Mouse (Mus musculus) midbrain, postnatal 0 days (tissue): Measurements from ENCODE around the gene Tnfrsf14. TPM values are rescaled to one million over a fixed set of nuclear protein-coding genes. Genes with fewer than 3 reads are reported as not detected.

ENCODE experiments used
- ATAC-seq: fragments of 200-750 bp; cut with Nextera tagmentation; 2 replicates; pipeline ENCODE4 v1.8.0; 2017; ENCODE audit warnings: moderate number of reproducible peaks, mild to moderate bottlenecking, moderate TSS enrichment, moderate library complexity; ENCODE audit not compliant: low FRiP score
- DNase-seq: peaks from one replicate; pipeline ENCODE4 v3.0.0-alpha.2; 2015; ENCODE audit warnings: low spot score
- H3K27ac ChIP-seq: fragments of 300-500 bp; sonication (generic); 2 replicates; pipeline ENCODE4 v1.5.1; 2014; ENCODE audit warnings: low read depth, mild to moderate bottlenecking, low read length, mixed read lengths
- H3K27me3 ChIP-seq: fragments of 300-500 bp; sonication (generic); 2 replicates; pipeline ENCODE4 v1.6.1; 2014; ENCODE audit warnings: low read length, control low read depth, mixed read lengths; ENCODE audit not compliant: insufficient read depth
- H3K36me3 ChIP-seq: fragments of 300-500 bp; sonication (generic); 2 replicates; pipeline ENCODE4 v1.6.1; 2014; ENCODE audit warnings: low read length, control low read depth, mixed read lengths; ENCODE audit not compliant: insufficient read depth
- H3K4me1 ChIP-seq: fragments of 300-500 bp; sonication (generic); 2 replicates; pipeline ENCODE4 v1.6.1; 2014; ENCODE audit warnings: mild to moderate bottlenecking, control low read depth, antibody characterized with exemption, low read length, mixed read lengths; ENCODE audit not compliant: insufficient read depth
- H3K4me2 ChIP-seq: fragments of 300-500 bp; sonication (generic); 2 replicates; pipeline ENCODE4 v1.6.1; 2014; ENCODE audit warnings: low read depth, mild to moderate bottlenecking, low read length, mixed read lengths; ENCODE audit not compliant: poor library complexity, severe bottlenecking
- H3K4me3 ChIP-seq: fragments of 300-500 bp; sonication (generic); 2 replicates; pipeline ENCODE4 v1.5.1; 2014; ENCODE audit warnings: low read depth, mild to moderate bottlenecking, low read length, moderate library complexity
- H3K9ac ChIP-seq: fragments of 300-500 bp; sonication (generic); replicated peaks from 2 replicates; pipeline ENCODE4 v1.6.1; 2014; ENCODE audit warnings: mild to moderate bottlenecking, low read length, moderate library complexity, mixed read lengths; ENCODE audit not compliant: poor library complexity, severe bottlenecking
- H3K9me3 ChIP-seq: fragments of 300-500 bp; sonication (generic); 2 replicates; pipeline ENCODE4 v1.6.1; 2016; ENCODE audit warnings: low read length, control low read depth
- CTCF ChIP-seq: IDR thresholded peaks from 2 replicates; pipeline ENCODE4 v1.5.1; 2016; ENCODE audit warnings: antibody characterized with exemption, mild to moderate bottlenecking
- WGBS: fragments of 180-500 bp; shearing (Covaris S2); extraction: QIAGEN DNeasy Blood & Tissue Kit; methylation state at CpG from one replicate; pipeline ENCODE4 v1.1.7; 2014; 5-methylcytosine and 5-hydroxymethylcytosine counted together
- polyA plus RNA-seq: library from polyadenylated mRNA; unstranded; fragments of >200 nt; fragmentation: Nextera tagmentation; extraction: Ambion mirVana; gene quantifications from 2 replicates; pipeline ENCODE4 v1.2.1, GENCODE M21; 2015
- total RNA-seq: library from RNA; depleted of rRNA; stranded (reverse); fragments of >200 nt; gene quantifications from 2 replicates; pipeline ENCODE4 v1.2.3, GENCODE M21; 2014

Gene Tnfrsf14
- total and polyA plus RNA-seq, 2 experiments from 2014 or later, result 1.1 TPM; not detected in 1

- under 1% methylated on average over 44 of the region's 66 CpGs for WGBS
- H3K27ac ChIP-seq, result peak within 1 kb of the TSS; percentile 95
- peaks cover 29% of the 10 kb centered on the region; the same call in 1 of the 2 replicates for H3K4me1 ChIP-seq
- peak within 1 kb of the TSS; percentile 76 for H3K4me3 ChIP-seq
- ATAC-seq, result peak; percentile 89
- peak; percentile 94 for DNase-seq
- H3K4me2 ChIP-seq, result peak within 1 kb of the TSS; percentile 92
- TF ChIP-seq CTCF, result no peak
- H3K9me3 ChIP-seq, result no peaks in the 10 kb centered on the region
- H3K27me3 ChIP-seq, result no peaks in the 10 kb centered on the region
- 0 out of 2 replicates have a peak, but pooled peaks cover under 1% of the 10 kb centered on the region for H3K36me3 ChIP-seq
- peak within 1 kb of the TSS; percentile 86 for H3K9ac ChIP-seq
Measured at GRCm38 (mm10) chr4:154963901-154964580, 35.7 kb upstream of the Tnfrsf14 start, which contains the start of gene Pank4. Pank4 (plus strand) TSS chr4:154964123.

- H3K9ac ChIP-seq, result peak overlapping the region; percentile 86
- DNase-seq (peak; percentile 22), ATAC-seq (no peak)
- H3K4me2 ChIP-seq, result peak overlapping the region; percentile 92
- no peak for TF ChIP-seq CTCF
- WGBS, result 7% methylated on average over 11 of the region's 11 CpGs
- H3K9me3 ChIP-seq, result no peaks in the 10 kb centered on the region
- H3K4me1 ChIP-seq, result peaks cover 32% of the 10 kb centered on the region; the same call in 1 of the 2 replicates
- no peaks in the 10 kb centered on the region for H3K36me3 ChIP-seq
- H3K4me3 ChIP-seq, result peak overlapping the region; percentile 76
- no peaks in the 10 kb centered on the region for H3K27me3 ChIP-seq
- peak overlapping the region; percentile 95 for H3K27ac ChIP-seq
Measured at GRCm38 (mm10) chr4:154963190-154963836, 35.0 kb upstream of the Tnfrsf14 start.

GRCm38 (mm10) chr4:154962683-154963082 is 34.3 kb upstream of the Tnfrsf14 start:
- Histone ChIP-seq H3K4me2 (peak overlapping the region; percentile 92), H3K27ac (peak overlapping the region; percentile 95), H3K27me3 (no peaks in the 10 kb centered on the region), H3K4me3 (peak overlapping the region; percentile 76), H3K4me1 (peaks cover 35% of the 10 kb centered on the region; the same call in 1 of the 2 replicates), H3K9ac (peak overlapping the region; percentile 73), H3K9me3 (no peaks in the 10 kb centered on the region), H3K36me3 (no peaks in the 10 kb centered on the region)
- DNase-seq (no peak), ATAC-seq (no peak)
- WGBS, result 27% methylated on average over 7 of the region's 7 CpGs
- no peak for TF ChIP-seq CTCF

- DNase-seq (no peak), ATAC-seq (no peak)
- Histone ChIP-seq H3K9me3 (no peaks in the 10 kb centered on the region), H3K4me3 (peak overlapping the region; percentile 76), H3K4me1 (peaks cover 35% of the 10 kb centered on the region; the same call in 1 of the 2 replicates), H3K27me3 (no peaks in the 10 kb centered on the region), H3K27ac (peak overlapping the region; percentile 71), H3K36me3 (no peaks in the 10 kb centered on the region), H3K9ac (peak overlapping the region; percentile 73), H3K4me2 (peak overlapping the region; percentile 92)
- no peak for TF ChIP-seq CTCF
- WGBS, result 7% methylated on average over 13 of the region's 13 CpGs
Measured at GRCm38 (mm10) chr4:154961911-154962310, 33.5 kb upstream of the Tnfrsf14 start.

GRCm38 (mm10) chr4:154961226-154961738 is 32.9 kb upstream of the Tnfrsf14 start:
- peak overlapping the region; percentile 73 for H3K9ac ChIP-seq
- peak overlapping the region; percentile 92 for H3K4me2 ChIP-seq
- TF ChIP-seq CTCF, result 0 out of 2 replicates have a peak, but pooled peaks have one; percentile 34
- H3K27ac ChIP-seq, result peak overlapping the region; percentile 71
- no peak for ATAC-seq
- no peaks in the 10 kb centered on the region for H3K36me3 ChIP-seq
- no peaks in the 10 kb centered on the region for H3K27me3 ChIP-seq
- no peaks in the 10 kb centered on the region for H3K9me3 ChIP-seq
- WGBS, result under 1% methylated on average over 35 of the region's 47 CpGs
- H3K4me3 ChIP-seq, result peak overlapping the region; percentile 76
- DNase-seq, result peak; percentile 24
- peaks cover 32% of the 10 kb centered on the region; the same call in 1 of the 2 replicates for H3K4me1 ChIP-seq
